Mouse (Mus musculus): Measurements from ENCODE around the gene C1galt1. TPM values are rescaled to one million over a fixed set of nuclear protein-coding genes. Genes with fewer than 3 reads are reported as not detected.

Gene C1galt1
- total and polyA plus RNA-seq, 3 experiments = 2.7 to 49.1 (median 25.4) TPM

DNA sequence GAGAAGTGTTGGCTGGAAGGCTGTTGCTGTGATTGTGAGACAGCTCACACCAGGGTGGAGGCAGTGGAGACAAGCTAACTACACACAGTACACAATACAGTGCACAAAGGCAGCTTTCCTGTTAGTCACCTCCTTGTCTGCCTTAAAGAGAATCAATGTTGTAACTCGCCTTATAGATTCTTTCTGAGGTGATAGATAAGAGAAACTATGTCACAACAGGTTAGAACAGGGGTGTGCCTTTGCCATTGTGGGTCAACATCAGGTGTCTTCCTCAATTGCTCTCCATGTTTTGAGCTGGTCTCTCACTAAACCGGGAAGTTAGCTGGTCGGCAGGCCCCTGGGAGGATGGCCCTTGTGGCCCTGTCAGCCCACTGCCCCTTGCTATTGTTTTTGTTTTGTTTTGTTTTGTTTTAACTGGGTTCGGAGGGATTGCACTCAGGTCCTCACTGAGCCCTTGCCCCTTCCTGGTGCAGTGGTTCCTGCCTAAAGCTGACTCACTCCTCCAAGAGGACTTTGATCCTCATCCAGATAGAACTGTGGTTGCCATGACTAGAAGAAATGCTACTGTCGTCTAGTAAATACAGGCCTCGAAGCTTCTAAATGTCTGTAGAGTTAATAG lies 3.4 kb downstream of the C1galt1 start:
- DNase-seq (ENCODE audit: low spot score) (no peak), ATAC-seq (ENCODE audit: extremely low read depth, insufficient number of reproducible peaks, low FRiP score, poor library complexity, severe bottlenecking) (peak; percentile 41; the same call in 1 of the 2 replicates)
- TF ChIP-seq GATA2 (IDR thresholded peaks at IDR 0.05; ENCODE audit: borderline replicate concordance, low read depth, low read length) (no peak), POLR2AphosphoS5 (IDR thresholded peaks at IDR 0.05; ENCODE audit: insufficient replicate concordance, low read depth, low read length) (no peak), CTCF (IDR thresholded peaks at IDR 0.05; ENCODE audit: low read depth, low read length) (no peak), TAL1 (conservative IDR thresholded peaks at IDR 0.05; ENCODE audit: low read depth, low read length) (no peak)
- H3K4me1 ChIP-seq (ENCODE audit: insufficient read depth, low read depth, low read length) = peaks cover 46% of the 10 kb centered on the region
- H3K9me3 ChIP-seq (replicated peaks) = no peaks in the 10 kb centered on the region
- H3K36me3 ChIP-seq (replicated peaks) = peaks cover 28% of the 10 kb centered on the region
- H3K4me3 ChIP-seq (ENCODE audit: low read depth, low read length) = peak overlapping the region; percentile 52; the same call in 1 of the 2 replicates
- no peaks in the 10 kb centered on the region for H3K27me3 ChIP-seq (ENCODE audit: insufficient read depth, low read length)

DNA sequence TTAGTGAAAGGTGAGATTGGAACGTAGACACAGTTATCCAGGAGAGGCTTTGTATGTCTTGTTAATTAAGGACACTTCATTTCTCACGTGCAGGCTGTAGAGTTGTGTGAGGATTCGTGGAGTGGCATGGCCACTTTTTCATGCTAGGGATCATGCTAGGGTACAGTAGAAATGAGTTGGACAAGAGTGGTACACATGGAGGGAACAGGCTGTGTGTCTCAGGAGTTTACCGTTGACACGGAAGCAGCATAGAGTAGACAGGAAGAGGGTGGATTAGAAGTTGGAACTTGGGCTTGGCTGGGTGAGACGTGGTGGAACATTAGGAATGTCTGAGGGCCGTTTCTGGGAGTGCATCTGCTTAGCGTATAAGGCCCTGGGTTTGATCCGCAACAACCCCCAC lies 4.1 kb downstream of the C1galt1 start:
- H3K4me1 ChIP-seq (ENCODE audit: insufficient read depth, low read depth, low read length) = peaks cover 51% of the 10 kb centered on the region
- no peak for TF ChIP-seq POLR2AphosphoS5 (IDR thresholded peaks at IDR 0.05; ENCODE audit: insufficient replicate concordance, low read depth, low read length)
- TF ChIP-seq CTCF (IDR thresholded peaks at IDR 0.05; ENCODE audit: low read depth, low read length) = no peak
- no peak for TF ChIP-seq GATA2 (IDR thresholded peaks at IDR 0.05; ENCODE audit: borderline replicate concordance, low read depth, low read length)
- no peak for TF ChIP-seq TAL1 (conservative IDR thresholded peaks at IDR 0.05; ENCODE audit: low read depth, low read length)
- TF ChIP-seq GATA1 (IDR thresholded peaks at IDR 0.05; ENCODE audit: borderline replicate concordance, low read length) = no peak
- peaks cover 30% of the 10 kb centered on the region for H3K36me3 ChIP-seq (replicated peaks)
- no peak overlapping the region for H3K4me3 ChIP-seq (ENCODE audit: low read depth, low read length)
- no peaks in the 10 kb centered on the region for H3K27me3 ChIP-seq (ENCODE audit: insufficient read depth, low read length)
- DNase-seq (ENCODE audit: low spot score) (no peak), ATAC-seq (ENCODE audit: extremely low read depth, insufficient number of reproducible peaks, low FRiP score, poor library complexity, severe bottlenecking) (no peak)
- no peaks in the 10 kb centered on the region for H3K9me3 ChIP-seq (replicated peaks)

DNA sequence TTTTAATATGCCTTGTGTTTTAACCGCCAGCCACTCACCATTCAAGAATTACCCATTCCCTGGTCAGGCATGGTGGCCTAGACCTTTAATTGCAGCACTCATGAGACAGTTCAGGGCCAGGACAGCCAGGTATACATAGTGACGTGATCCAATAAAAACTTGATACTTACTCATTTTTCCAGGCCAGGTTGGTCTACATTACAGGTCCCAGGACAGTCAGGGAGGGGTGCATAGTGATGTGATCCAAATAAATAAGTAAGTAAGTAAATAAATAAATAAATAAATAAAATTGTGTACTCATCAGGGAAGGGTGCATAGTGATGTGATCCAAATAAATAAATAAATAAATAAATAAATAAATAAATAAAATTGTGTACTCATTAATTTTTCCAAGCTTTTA lies 6.4 kb downstream of the C1galt1 start:
- peaks cover 31% of the 10 kb centered on the region for H3K36me3 ChIP-seq (replicated peaks)
- no peaks in the 10 kb centered on the region for H3K27me3 ChIP-seq (ENCODE audit: insufficient read depth, low read length)
- no peak overlapping the region for H3K4me3 ChIP-seq (ENCODE audit: low read depth, low read length)
- no peak for DNase-seq (ENCODE audit: low spot score)
- ATAC-seq (ENCODE audit: extremely low read depth, insufficient number of reproducible peaks, low FRiP score, poor library complexity, severe bottlenecking) = no peak
- no peaks in the 10 kb centered on the region for H3K9me3 ChIP-seq (replicated peaks)
- no peak for TF ChIP-seq POLR2AphosphoS5 (IDR thresholded peaks at IDR 0.05; ENCODE audit: insufficient replicate concordance, low read depth, low read length)
- no peak for TF ChIP-seq GATA2 (IDR thresholded peaks at IDR 0.05; ENCODE audit: borderline replicate concordance, low read depth, low read length)
- no peak for TF ChIP-seq TAL1 (conservative IDR thresholded peaks at IDR 0.05; ENCODE audit: low read depth, low read length)
- no peak for TF ChIP-seq GATA1 (IDR thresholded peaks at IDR 0.05; ENCODE audit: borderline replicate concordance, low read length)
- no peak for TF ChIP-seq CTCF (IDR thresholded peaks at IDR 0.05; ENCODE audit: low read depth, low read length)
- H3K4me1 ChIP-seq (ENCODE audit: insufficient read depth, low read depth, low read length) = peaks cover 53% of the 10 kb centered on the region

DNA sequence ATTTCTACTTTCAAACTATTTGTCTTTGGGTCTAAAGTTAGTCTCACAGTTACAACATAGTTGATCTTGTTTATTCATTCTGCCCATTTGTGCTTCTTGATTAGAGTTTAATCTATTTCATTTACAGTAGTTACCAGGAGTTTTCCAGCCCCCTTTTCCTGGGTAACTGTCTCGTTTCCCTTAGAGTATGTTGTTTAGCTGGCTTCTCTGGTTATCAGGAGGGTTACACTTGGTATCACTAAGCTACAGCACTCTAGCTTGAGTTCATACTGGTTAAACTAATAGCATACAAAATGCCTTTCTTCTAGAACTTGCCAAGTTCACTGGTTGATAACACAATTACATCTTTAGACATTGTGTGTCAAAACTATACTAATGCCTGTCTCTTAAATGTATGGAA lies 8.3 kb downstream of the C1galt1 start:
- Histone ChIP-seq H3K4me1 (ENCODE audit: insufficient read depth, low read depth, low read length) (peaks cover 55% of the 10 kb centered on the region), H3K36me3 (replicated peaks) (peaks cover 29% of the 10 kb centered on the region), H3K9me3 (replicated peaks) (no peaks in the 10 kb centered on the region), H3K27me3 (ENCODE audit: insufficient read depth, low read length) (no peaks in the 10 kb centered on the region), H3K4me3 (ENCODE audit: low read depth, low read length) (no peak overlapping the region)
- TF ChIP-seq CTCF (IDR thresholded peaks at IDR 0.05; ENCODE audit: low read depth, low read length) = no peak
- no peak for TF ChIP-seq GATA1 (IDR thresholded peaks at IDR 0.05; ENCODE audit: borderline replicate concordance, low read length)
- TF ChIP-seq POLR2AphosphoS5 (IDR thresholded peaks at IDR 0.05; ENCODE audit: insufficient replicate concordance, low read depth, low read length) = no peak
- TF ChIP-seq GATA2 (IDR thresholded peaks at IDR 0.05; ENCODE audit: borderline replicate concordance, low read depth, low read length) = no peak
- no peak for TF ChIP-seq TAL1 (conservative IDR thresholded peaks at IDR 0.05; ENCODE audit: low read depth, low read length)
- no peak for ATAC-seq (ENCODE audit: extremely low read depth, insufficient number of reproducible peaks, low FRiP score, poor library complexity, severe bottlenecking)
- no peak for DNase-seq (ENCODE audit: low spot score)

DNA sequence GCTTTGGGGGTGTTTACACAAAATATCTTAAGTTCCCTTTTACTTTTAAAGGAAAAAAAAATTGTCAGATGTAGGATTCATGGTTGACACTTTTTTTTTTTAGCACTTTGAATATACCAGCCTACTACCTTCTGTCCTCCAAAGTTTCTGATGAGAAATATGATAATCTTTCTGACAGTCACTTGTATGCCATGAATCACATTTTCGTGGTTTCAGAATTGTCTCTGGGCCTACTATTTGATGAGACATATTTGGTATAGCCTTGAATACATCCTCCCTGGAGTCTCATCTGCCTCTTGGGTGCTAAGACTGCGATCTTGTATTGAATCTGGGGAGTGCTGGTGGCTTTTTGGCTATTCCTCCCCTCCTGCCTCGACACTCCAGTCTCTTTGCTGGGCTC lies 8.8 kb downstream of the C1galt1 start:
- Histone ChIP-seq H3K27me3 (ENCODE audit: insufficient read depth, low read length) (no peaks in the 10 kb centered on the region), H3K4me3 (ENCODE audit: low read depth, low read length) (no peak overlapping the region), H3K36me3 (replicated peaks) (peaks cover 24% of the 10 kb centered on the region), H3K9me3 (replicated peaks) (no peaks in the 10 kb centered on the region), H3K4me1 (ENCODE audit: insufficient read depth, low read depth, low read length) (peaks cover 54% of the 10 kb centered on the region)
- DNase-seq (ENCODE audit: low spot score) (no peak), ATAC-seq (ENCODE audit: extremely low read depth, insufficient number of reproducible peaks, low FRiP score, poor library complexity, severe bottlenecking) (no peak)
- TF ChIP-seq GATA1 (IDR thresholded peaks at IDR 0.05; ENCODE audit: borderline replicate concordance, low read length) = no peak
- TF ChIP-seq POLR2AphosphoS5 (IDR thresholded peaks at IDR 0.05; ENCODE audit: insufficient replicate concordance, low read depth, low read length) = no peak
- no peak for TF ChIP-seq TAL1 (conservative IDR thresholded peaks at IDR 0.05; ENCODE audit: low read depth, low read length)
- TF ChIP-seq GATA2 (IDR thresholded peaks at IDR 0.05; ENCODE audit: borderline replicate concordance, low read depth, low read length) = no peak
- no peak for TF ChIP-seq CTCF (IDR thresholded peaks at IDR 0.05; ENCODE audit: low read depth, low read length)

DNA sequence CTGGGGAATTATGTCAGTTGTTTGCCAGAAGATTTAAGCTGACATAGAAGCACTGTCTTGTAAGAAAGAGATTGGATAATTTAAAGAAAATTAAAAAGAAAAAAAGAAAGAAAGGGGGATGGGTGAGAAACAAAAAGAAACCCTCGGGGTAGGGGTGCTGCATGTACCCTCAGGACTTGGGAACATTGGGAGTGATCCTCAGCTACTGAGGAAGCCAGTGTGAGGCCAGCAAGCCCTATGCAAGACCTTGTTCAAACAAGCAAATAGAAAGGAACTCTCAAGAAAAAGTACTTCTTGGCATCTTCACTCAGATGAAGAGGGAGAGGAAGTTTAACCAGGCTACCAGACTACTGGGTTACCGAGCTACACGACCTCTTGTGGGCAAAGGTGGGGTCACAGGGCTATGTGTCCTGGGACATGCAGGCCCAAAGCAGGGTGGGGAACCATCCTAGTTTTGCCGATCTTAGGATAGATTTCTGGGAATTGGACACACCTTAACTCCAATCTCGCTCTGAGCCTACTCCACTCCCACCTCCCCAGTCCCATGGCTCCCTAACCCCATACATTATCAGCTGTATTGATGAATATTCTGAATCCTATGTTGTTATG lies 12.1 kb downstream of the C1galt1 start:
- ATAC-seq (ENCODE audit: extremely low read depth, insufficient number of reproducible peaks, low FRiP score, poor library complexity, severe bottlenecking) = peak; percentile 26; the same call in 1 of the 2 replicates
- Histone ChIP-seq H3K4me1 (ENCODE audit: insufficient read depth, low read depth, low read length) (peaks cover 41% of the 10 kb centered on the region), H3K27me3 (ENCODE audit: insufficient read depth, low read length) (no peaks in the 10 kb centered on the region), H3K4me3 (ENCODE audit: low read depth, low read length) (no peak overlapping the region), H3K9me3 (replicated peaks) (no peaks in the 10 kb centered on the region), H3K36me3 (replicated peaks) (peaks cover 18% of the 10 kb centered on the region)
- TF ChIP-seq CTCF (IDR thresholded peaks at IDR 0.05; ENCODE audit: low read depth, low read length) (0 out of 2 replicates have a peak, but pooled peaks have one; percentile 19), TAL1 (conservative IDR thresholded peaks at IDR 0.05; ENCODE audit: low read depth, low read length) (no peak), GATA2 (IDR thresholded peaks at IDR 0.05; ENCODE audit: borderline replicate concordance, low read depth, low read length) (no peak), POLR2AphosphoS5 (IDR thresholded peaks at IDR 0.05; ENCODE audit: insufficient replicate concordance, low read depth, low read length) (no peak), GATA1 (IDR thresholded peaks at IDR 0.05; ENCODE audit: borderline replicate concordance, low read length) (no peak)
- DNase-seq (ENCODE audit: low spot score) = no peak
